Mouse (Mus musculus): Measurements from ENCODE around the gene Gpr18.
"Not testable (repeated sequence)": the region's sequence is repeated elsewhere in the genome, so short reads cannot be mapped to it uniquely, and the experiment has no call there.

Gene Gpr18

GRCm38 (mm10) chr14:121894511-121895135 is 21.0 kb downstream of the Gpr18 start:
- no peak for DNase-seq (ENCODE audit: low read depth, low spot score)

GRCm38 (mm10) chr14:121893747-121894146 is 21.8 kb downstream of the Gpr18 start:
- no peak for DNase-seq (ENCODE audit: low read depth, low spot score)

- no peak for DNase-seq (ENCODE audit: low read depth, low spot score)
These were observed 31.3 kb downstream of the Gpr18 start for GRCm38 (mm10) chr14:121884150-121884797.

- no peak for DNase-seq (ENCODE audit: low read depth, low spot score)
These were observed 34.4 kb downstream of the Gpr18 start for GRCm38 (mm10) chr14:121881211-121881610.

- DNase-seq (ENCODE audit: low read depth, low spot score): no peak
These were observed 36.2 kb downstream of the Gpr18 start for GRCm38 (mm10) chr14:121879266-121879840.

- no peak for DNase-seq (ENCODE audit: low read depth, low spot score)
These were observed 36.7 kb downstream of the Gpr18 start for GRCm38 (mm10) chr14:121878859-121879206.

GRCm38 (mm10) chr14:121878176-121878858 is 37.3 kb downstream of the Gpr18 start, which contains the start of gene Ubac2:
Ubac2 (plus strand) TSS chr14:121878620.
- DNase-seq (ENCODE audit: low read depth, low spot score): peak; percentile 93

GRCm38 (mm10) chr14:121877640-121878039 is 37.9 kb downstream of the Gpr18 start:
- DNase-seq (ENCODE audit: low read depth, low spot score): no peak

GRCm38 (mm10) chr14:121876860-121877259 is 38.7 kb downstream of the Gpr18 start:
- no peak for DNase-seq (ENCODE audit: low read depth, low spot score)

GRCm38 (mm10) chr14:121876190-121876589 is 39.4 kb downstream of the Gpr18 start:
- not testable (repeated sequence) for DNase-seq (ENCODE audit: low read depth, low spot score)

GRCm38 (mm10) chr14:121873646-121874045 is 41.9 kb downstream of the Gpr18 start:
- DNase-seq (ENCODE audit: low read depth, low spot score): no peak

- DNase-seq (ENCODE audit: low read depth, low spot score): no peak
These were observed 42.4 kb downstream of the Gpr18 start for GRCm38 (mm10) chr14:121873172-121873571.

GRCm38 (mm10) chr14:121872760-121873159 is 42.8 kb downstream of the Gpr18 start:
- DNase-seq (ENCODE audit: low read depth, low spot score): no peak

GRCm38 (mm10) chr14:121869111-121869510 is 46.5 kb downstream of the Gpr18 start:
- no peak for DNase-seq (ENCODE audit: low read depth, low spot score)

GRCm38 (mm10) chr14:121866574-121866973 is 49.0 kb downstream of the Gpr18 start:
- no peak for DNase-seq (ENCODE audit: low read depth, low spot score)

GRCm38 (mm10) chr14:121865162-121865561 is 50.4 kb downstream of the Gpr18 start:
- DNase-seq (ENCODE audit: low read depth, low spot score): not testable (repeated sequence)

Data from c-Kit-negative CD71-positive TER-119-positive erythroid progenitor cells, embryonic 14.5 days (primary cell).